Mouse (Mus musculus) embryo, embryonic 11 days (tissue): ENCODE results near the gene Map3k6.
A peak's percentile ranks its signal among the peaks of the same experiment; 100 is the strongest.

Experiments
- DNase-seq: peaks from one replicate; pipeline ENCODE4 v3.0.0-alpha.2; 2015

Map3k6 gene

GRCm38 (mm10) chr4:133217641-133218040 lies 23.0 kb upstream of the Map3k6 start:
- DNase-seq: peak; percentile 86

GRCm38 (mm10) chr4:133218745-133219144 lies 21.9 kb upstream of the Map3k6 start:
- DNase-seq: no peak

GRCm38 (mm10) chr4:133220656-133221055 lies 20.0 kb upstream of the Map3k6 start:
- DNase-seq: peak; percentile 74

GRCm38 (mm10) chr4:133221701-133222100 lies 18.9 kb upstream of the Map3k6 start:
- no peak for DNase-seq

- DNase-seq: no peak
Observed at GRCm38 (mm10) chr4:133223875-133224274, 16.7 kb upstream of the Map3k6 start.

- no peak for DNase-seq
Observed at GRCm38 (mm10) chr4:133226073-133226472, 14.5 kb upstream of the Map3k6 start.

- DNase-seq: peak; percentile 56
Observed at GRCm38 (mm10) chr4:133227636-133228035, 13.0 kb upstream of the Map3k6 start.

- peak; percentile 41 for DNase-seq
Observed at GRCm38 (mm10) chr4:133229582-133229981, 11.0 kb upstream of the Map3k6 start.

GRCm38 (mm10) chr4:133233285-133233976 lies 7.2 kb upstream of the Map3k6 start:
- peak; percentile 68 for DNase-seq

GRCm38 (mm10) chr4:133234771-133235170 lies 5.8 kb upstream of the Map3k6 start:
- DNase-seq: no peak

- no peak for DNase-seq
Observed at GRCm38 (mm10) chr4:133235415-133235814, 5.2 kb upstream of the Map3k6 start.

- no peak for DNase-seq
Observed at GRCm38 (mm10) chr4:133237911-133238310, 2.7 kb upstream of the Map3k6 start.

GRCm38 (mm10) chr4:133240934-133241908 lies 603 bp downstream of the Map3k6 start:
- peak; percentile 93 for DNase-seq

- no peak for DNase-seq
Observed at GRCm38 (mm10) chr4:133241910-133242309, 1.3 kb downstream of the Map3k6 start.

- DNase-seq: no peak
Observed at GRCm38 (mm10) chr4:133242710-133243109, 2.1 kb downstream of the Map3k6 start.

- DNase-seq: no peak
Observed at GRCm38 (mm10) chr4:133243538-133243937, 2.9 kb downstream of the Map3k6 start.

- DNase-seq: no peak
Observed at GRCm38 (mm10) chr4:133244289-133244688, 3.7 kb downstream of the Map3k6 start.

GRCm38 (mm10) chr4:133247072-133247471 lies 6.5 kb downstream of the Map3k6 start:
- DNase-seq: no peak

GRCm38 (mm10) chr4:133247806-133248449 lies 7.3 kb downstream of the Map3k6 start:
- no peak for DNase-seq

GRCm38 (mm10) chr4:133250609-133251008 lies 10.0 kb downstream of the Map3k6 start:
- peak; percentile 78 for DNase-seq

- DNase-seq: peak; percentile 56
Observed at GRCm38 (mm10) chr4:133251214-133251613, 10.6 kb downstream of the Map3k6 start.

- peak; percentile 34 for DNase-seq
Observed at GRCm38 (mm10) chr4:133252089-133252488, 11.5 kb downstream of the Map3k6 start.

GRCm38 (mm10) chr4:133253412-133253811 lies 12.8 kb downstream of the Map3k6 start:
- no peak for DNase-seq
